Mouse (Mus musculus) liver, embryonic 12.5 days (tissue): ENCODE measurements around the gene Tom1l2. TPM values are rescaled to one million over a fixed set of nuclear protein-coding genes. Genes with fewer than 3 reads are reported as not detected.
A peak's percentile ranks its signal among the peaks of the same experiment; 100 is the strongest.

ENCODE experiments used
- ATAC-seq: fragments of 200-750 bp; cut with Nextera tagmentation; 2 replicates; pipeline ENCODE4 v1.8.0; 2017; ENCODE audit warnings: moderate number of reproducible peaks, mild to moderate bottlenecking, moderate library complexity
- H3K27ac ChIP-seq: fragments of 300-500 bp; sonication (generic); 2 replicates; pipeline ENCODE4 v1.5.1; 2016; ENCODE audit warnings: mild to moderate bottlenecking
- H3K27me3 ChIP-seq: fragments of 300-500 bp; sonication (generic); replicated peaks from 2 replicates; pipeline ENCODE4 v1.6.1; 2016; ENCODE audit warnings: mild to moderate bottlenecking, moderate library complexity
- H3K36me3 ChIP-seq: fragments of 300-500 bp; sonication (generic); 2 replicates; pipeline ENCODE4 v1.6.1; 2016; ENCODE audit warnings: mild to moderate bottlenecking, moderate library complexity
- H3K4me1 ChIP-seq: fragments of 300-500 bp; sonication (generic); 2 replicates; pipeline ENCODE4 v1.6.1; 2016
- H3K4me2 ChIP-seq: fragments of 300-500 bp; sonication (generic); 2 replicates; pipeline ENCODE4 v1.6.1; 2016; ENCODE audit warnings: mild to moderate bottlenecking, moderate library complexity
- H3K4me3 ChIP-seq: fragments of 300-500 bp; sonication (generic); 2 replicates; pipeline ENCODE4 v1.5.1; 2016; ENCODE audit warnings: mild to moderate bottlenecking, moderate library complexity
- H3K9ac ChIP-seq: fragments of 300-500 bp; sonication (generic); 2 replicates; pipeline ENCODE4 v1.6.1; 2016; ENCODE audit warnings: mild to moderate bottlenecking, moderate library complexity
- H3K9me3 ChIP-seq: fragments of 300-500 bp; sonication (generic); replicated peaks from 2 replicates; pipeline ENCODE4 v1.6.1; 2016; ENCODE audit warnings: mild to moderate bottlenecking, moderate library complexity
- WGBS: fragments of 180-500 bp; shearing (Covaris S2); methylation state at CpG from one replicate; pipeline ENCODE4 v1.1.7; 2016; ENCODE audit not compliant: insufficient replicate concordance; 5-methylcytosine and 5-hydroxymethylcytosine counted together
- polyA plus RNA-seq: library from polyadenylated mRNA; unstranded; fragments of >200 nt; fragmentation: Nextera tagmentation; extraction: Ambion mirVana; gene quantifications from 2 replicates; pipeline ENCODE4 v1.2.1, GENCODE M21; 2016

Gene Tom1l2
- polyA plus RNA-seq, 1 experiment from 2014 or later, result 9.6 TPM

- Histone ChIP-seq H3K27me3 (no peaks in the 10 kb centered on the region), H3K4me3 (peak within 1 kb of the TSS; percentile 58), H3K4me2 (peak within 1 kb of the TSS; percentile 87), H3K4me1 (peaks cover 68% of the 10 kb centered on the region), H3K9ac (peak within 1 kb of the TSS; percentile 63), H3K9me3 (no peaks in the 10 kb centered on the region), H3K36me3 (peaks cover 13% of the 10 kb centered on the region), H3K27ac (peak within 1 kb of the TSS; percentile 91)
- 2% methylated on average over 46 of the region's 46 CpGs for WGBS
- peak; percentile 77 for ATAC-seq
Measured at GRCm38 (mm10) chr11:60222469-60223236, 130.1 kb downstream of the Tom1l2 start, which contains the start of gene Srebf1. Srebf1 (minus strand) TSS chr11:60222581.

- Histone ChIP-seq H3K27me3 (no peaks in the 10 kb centered on the region), H3K4me1 (peaks cover 73% of the 10 kb centered on the region), H3K4me2 (peak overlapping the region; percentile 87), H3K36me3 (peaks cover 19% of the 10 kb centered on the region), H3K27ac (peak overlapping the region; percentile 91), H3K4me3 (peak overlapping the region; percentile 58), H3K9ac (peak overlapping the region; percentile 63), H3K9me3 (no peaks in the 10 kb centered on the region)
- no peak for ATAC-seq
- 42% methylated on average over 3 of the region's 3 CpGs for WGBS
Measured at GRCm38 (mm10) chr11:60222085-60222468, 130.6 kb downstream of the Tom1l2 start.

DNA sequence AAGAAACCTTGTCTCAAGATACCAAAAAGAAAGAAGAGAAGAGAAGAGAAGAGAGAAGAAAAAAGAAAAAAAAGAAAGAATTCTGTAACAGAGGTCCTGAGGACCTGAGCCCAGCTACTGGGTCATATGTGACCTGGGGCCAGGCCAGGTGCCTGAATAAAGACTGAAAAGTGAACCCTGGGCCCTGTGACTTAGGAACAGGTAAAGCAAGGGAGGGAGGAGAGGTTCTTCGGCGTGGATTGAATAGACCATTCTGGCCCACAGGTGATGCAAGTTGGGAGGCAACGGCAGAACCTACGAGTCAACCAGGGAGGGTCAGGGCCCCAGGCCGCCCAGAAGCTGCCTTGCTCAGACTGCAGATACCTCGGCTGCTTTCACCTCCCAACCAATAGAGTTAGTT is 131.3 kb downstream of the Tom1l2 start:
- Histone ChIP-seq H3K27ac (peak overlapping the region; percentile 91), H3K4me3 (0 out of 2 replicates have a peak overlapping the region, but pooled peaks have one; percentile 58), H3K9me3 (no peaks in the 10 kb centered on the region), H3K27me3 (no peaks in the 10 kb centered on the region), H3K9ac (peak overlapping the region; percentile 29; the same call in 1 of the 2 replicates), H3K4me1 (peaks cover 80% of the 10 kb centered on the region), H3K4me2 (peak overlapping the region; percentile 87), H3K36me3 (peaks cover 26% of the 10 kb centered on the region)
- no peak for ATAC-seq
- WGBS, result 75% methylated on average over 6 of the region's 6 CpGs

DNA sequence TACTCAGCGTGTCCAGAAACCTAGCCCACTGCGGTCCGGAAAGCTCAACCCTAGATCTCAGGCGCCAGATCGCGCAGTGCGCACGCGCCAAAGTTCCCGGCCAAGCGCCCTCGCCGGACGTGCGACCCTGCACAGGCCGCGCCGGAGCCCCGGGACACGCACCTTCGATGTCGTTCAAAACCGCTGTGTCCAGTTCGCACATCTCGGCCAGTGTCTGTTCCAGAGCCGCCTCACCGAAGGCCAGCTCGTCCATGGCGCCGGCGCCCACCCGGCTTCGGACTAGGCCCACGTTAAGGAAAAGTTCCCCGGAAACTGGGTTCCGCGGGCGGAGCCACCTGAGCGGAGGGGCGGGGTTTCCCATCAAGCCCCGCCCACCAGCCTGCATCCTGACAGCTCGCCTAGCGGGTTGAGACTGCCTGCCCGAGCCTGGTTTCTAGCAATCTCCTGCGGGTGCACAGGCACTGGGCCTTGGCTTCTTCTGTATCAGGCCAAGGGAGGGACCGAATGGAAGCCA is 132.4 kb downstream of the Tom1l2 start:
- ATAC-seq, result peak; percentile 74
- under 1% methylated on average over 46 of the region's 46 CpGs for WGBS
- Histone ChIP-seq H3K4me1 (peaks cover 91% of the 10 kb centered on the region), H3K4me3 (peak overlapping the region; percentile 72), H3K4me2 (peak overlapping the region; percentile 87), H3K9me3 (no peaks in the 10 kb centered on the region), H3K9ac (peak overlapping the region; percentile 81), H3K27me3 (no peaks in the 10 kb centered on the region), H3K36me3 (peaks cover 36% of the 10 kb centered on the region), H3K27ac (peak overlapping the region; percentile 91)

DNA sequence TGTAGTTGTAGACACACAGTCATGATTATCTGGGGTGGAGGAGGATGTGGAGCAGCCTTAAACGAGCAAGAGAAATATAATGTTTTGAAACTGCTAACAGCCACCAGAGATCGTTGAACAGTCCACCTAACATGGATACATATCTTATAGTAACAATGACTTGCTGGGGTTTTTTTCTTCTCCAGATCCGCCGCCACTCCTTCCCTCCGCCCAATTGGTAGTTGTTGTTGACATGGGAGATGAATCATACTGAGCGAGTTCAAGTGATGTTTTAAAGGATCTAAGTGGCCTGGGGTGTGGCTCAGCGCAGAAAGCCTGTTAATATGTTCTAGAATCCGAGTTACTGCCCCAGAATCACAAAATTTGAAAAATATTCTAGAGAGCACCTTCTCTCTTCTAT is 133.1 kb downstream of the Tom1l2 start:
- WGBS, result 14% methylated on average over 8 of the region's 8 CpGs
- peak overlapping the region; percentile 81 for H3K9ac ChIP-seq
- H3K4me2 ChIP-seq, result peak overlapping the region; percentile 87
- no peak for ATAC-seq
- no peaks in the 10 kb centered on the region for H3K27me3 ChIP-seq
- no peaks in the 10 kb centered on the region for H3K9me3 ChIP-seq
- H3K27ac ChIP-seq, result peak overlapping the region; percentile 91
- peaks cover 40% of the 10 kb centered on the region for H3K36me3 ChIP-seq
- H3K4me1 ChIP-seq, result peaks cover 91% of the 10 kb centered on the region
- H3K4me3 ChIP-seq, result peak overlapping the region; percentile 72

DNA sequence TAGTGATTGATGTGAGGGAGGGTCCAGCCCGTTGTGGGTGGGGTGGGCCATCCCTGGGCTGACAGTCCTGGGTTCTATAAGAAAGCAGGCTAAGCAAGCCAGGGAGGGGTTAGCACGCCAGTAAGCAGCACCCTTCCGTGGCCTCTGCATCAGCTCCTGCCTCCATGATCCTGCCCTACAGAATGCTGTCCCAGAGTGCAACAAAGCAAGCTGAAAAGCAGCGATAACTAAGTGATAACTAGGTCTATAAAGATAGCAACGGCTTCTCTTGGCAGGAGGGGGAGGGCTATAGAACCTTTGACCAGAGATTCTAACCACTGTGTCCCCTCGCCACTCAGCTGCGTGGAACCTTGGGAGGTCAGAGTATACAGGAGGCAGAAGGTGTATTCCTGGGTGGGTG is 135.2 kb downstream of the Tom1l2 start:
- peaks cover 92% of the 10 kb centered on the region for H3K4me1 ChIP-seq
- peak; percentile 59; the same call in 1 of the 2 replicates for ATAC-seq
- 38% methylated on average over 7 of the region's 7 CpGs for WGBS

DNA sequence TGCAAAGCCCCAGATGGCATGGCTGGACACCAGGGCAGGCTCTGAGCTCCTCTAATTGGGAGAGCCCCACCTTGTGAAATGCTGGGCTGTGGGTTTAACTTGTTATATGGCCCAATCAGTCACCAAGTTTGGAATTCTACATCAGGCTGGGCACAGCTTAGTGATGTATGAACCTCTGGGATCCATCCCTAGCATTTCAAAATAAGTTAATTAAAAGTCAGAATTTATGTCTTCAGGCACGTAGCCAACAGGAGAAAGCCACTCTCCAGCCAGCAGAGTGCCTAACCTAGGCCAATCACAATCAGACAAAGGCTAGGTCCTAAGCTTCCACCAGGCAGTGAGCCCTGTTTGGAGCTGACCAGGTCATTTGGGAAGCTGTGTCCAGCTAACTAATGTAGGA is 136.0 kb downstream of the Tom1l2 start:
- Histone ChIP-seq H3K9ac (peak overlapping the region; percentile 52), H3K9me3 (no peaks in the 10 kb centered on the region)

More for the DNA sequence above, 135.2 kb downstream of the Tom1l2 start:
- H3K27ac ChIP-seq, result peak overlapping the region; percentile 91
- H3K9me3 ChIP-seq, result no peaks in the 10 kb centered on the region
- no peaks in the 10 kb centered on the region for H3K27me3 ChIP-seq
- peak overlapping the region; percentile 87 for H3K4me2 ChIP-seq
- peak overlapping the region; percentile 52 for H3K9ac ChIP-seq
- 0 out of 2 replicates have a peak overlapping the region, but pooled peaks have one; percentile 3 for H3K4me3 ChIP-seq
- peaks cover 55% of the 10 kb centered on the region for H3K36me3 ChIP-seq

GRCm38 (mm10) chr11:60213266-60213665 is 139.4 kb downstream of the Tom1l2 start:
- Histone ChIP-seq H3K27ac (peak overlapping the region; percentile 89), H3K4me3 (no peak overlapping the region), H3K4me2 (peak overlapping the region; percentile 2; the same call in 1 of the 2 replicates), H3K36me3 (peaks cover 53% of the 10 kb centered on the region), H3K9me3 (no peaks in the 10 kb centered on the region), H3K4me1 (peaks cover 94% of the 10 kb centered on the region), H3K27me3 (no peaks in the 10 kb centered on the region), H3K9ac (peak overlapping the region; percentile 17; the same call in 1 of the 2 replicates)
- 74% methylated on average over 6 of the region's 6 CpGs for WGBS
- ATAC-seq, result no peak

More for the DNA sequence above, 136.0 kb downstream of the Tom1l2 start:
- WGBS, result 85% methylated on average over 1 of the region's 1 CpGs
- Histone ChIP-seq H3K4me3 (0 out of 2 replicates have a peak overlapping the region, but pooled peaks have one; percentile 3), H3K36me3 (peaks cover 58% of the 10 kb centered on the region), H3K27ac (peak overlapping the region; percentile 91), H3K27me3 (no peaks in the 10 kb centered on the region), H3K4me1 (peaks cover 92% of the 10 kb centered on the region), H3K4me2 (peak overlapping the region; percentile 87)
- ATAC-seq, result no peak

DNA sequence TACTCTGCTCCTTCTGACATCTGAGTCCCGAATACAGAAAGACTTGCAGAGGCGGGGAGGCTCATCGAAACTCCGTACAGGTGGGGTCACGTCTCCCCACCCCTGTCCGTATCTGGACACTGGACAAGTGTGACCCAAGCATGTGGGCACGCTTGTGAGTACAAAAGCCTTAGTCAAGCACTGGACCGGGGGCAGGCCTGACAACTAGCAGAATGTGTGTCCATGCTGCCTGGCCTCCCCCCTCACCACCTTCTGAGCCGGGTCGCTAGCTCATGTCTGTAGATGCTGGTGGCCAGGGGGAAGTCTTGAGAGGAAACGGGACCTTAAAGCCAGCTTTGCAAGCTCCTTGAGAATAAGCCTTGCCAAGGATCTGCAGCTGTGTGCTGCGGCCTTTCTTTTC is 140.9 kb downstream of the Tom1l2 start:
- WGBS, result 74% methylated on average over 12 of the region's 12 CpGs
- peak overlapping the region; percentile 89 for H3K27ac ChIP-seq
- H3K4me1 ChIP-seq, result peaks cover 94% of the 10 kb centered on the region
- no peak for ATAC-seq
- H3K36me3 ChIP-seq, result peaks cover 53% of the 10 kb centered on the region
- no peaks in the 10 kb centered on the region for H3K27me3 ChIP-seq
- H3K4me3 ChIP-seq, result no peak overlapping the region
- H3K9me3 ChIP-seq, result no peaks in the 10 kb centered on the region
- peak overlapping the region; percentile 96; the same call in 1 of the 2 replicates for H3K4me2 ChIP-seq
- H3K9ac ChIP-seq, result peak overlapping the region; percentile 79

DNA sequence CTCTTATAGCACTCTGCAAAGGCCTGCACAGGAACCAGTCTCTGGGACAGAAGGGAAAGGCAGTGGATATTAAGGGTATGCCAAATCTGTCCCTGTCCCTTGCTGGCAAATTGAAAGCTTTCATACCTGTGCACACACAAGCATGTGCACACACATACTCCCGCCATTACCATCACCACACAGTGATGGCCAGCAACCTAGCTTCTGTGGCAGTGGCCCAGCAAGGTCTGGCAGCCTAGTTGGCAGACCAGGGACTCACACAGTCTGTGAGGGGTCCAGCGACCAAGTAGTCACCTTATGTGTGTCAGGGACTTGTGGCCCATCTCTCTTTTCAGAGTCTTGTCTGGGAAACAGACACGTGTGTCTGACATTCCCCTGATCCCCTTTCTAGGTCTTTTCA is 141.6 kb downstream of the Tom1l2 start:
- peaks cover 94% of the 10 kb centered on the region for H3K4me1 ChIP-seq
- H3K4me3 ChIP-seq, result peak overlapping the region; percentile 66
- H3K4me2 ChIP-seq, result peak overlapping the region; percentile 96
- no peaks in the 10 kb centered on the region for H3K27me3 ChIP-seq
- H3K9me3 ChIP-seq, result no peaks in the 10 kb centered on the region
- ATAC-seq, result no peak
- 46% methylated on average over 3 of the region's 3 CpGs for WGBS
- H3K27ac ChIP-seq, result peak overlapping the region; percentile 89
- H3K9ac ChIP-seq, result peak overlapping the region; percentile 79
- H3K36me3 ChIP-seq, result peaks cover 53% of the 10 kb centered on the region

GRCm38 (mm10) chr11:60210305-60210724 is 142.4 kb downstream of the Tom1l2 start:
- H3K9me3 ChIP-seq, result no peaks in the 10 kb centered on the region
- H3K9ac ChIP-seq, result peak overlapping the region; percentile 79
- peak overlapping the region; percentile 89 for H3K27ac ChIP-seq
- 2% methylated on average over 47 of the region's 47 CpGs for WGBS
- H3K4me3 ChIP-seq, result peak overlapping the region; percentile 66
- ATAC-seq, result peak; percentile 91
- no peaks in the 10 kb centered on the region for H3K27me3 ChIP-seq
- H3K4me2 ChIP-seq, result peak overlapping the region; percentile 96
- peaks cover 94% of the 10 kb centered on the region for H3K4me1 ChIP-seq
- H3K36me3 ChIP-seq, result peaks cover 53% of the 10 kb centered on the region

- Histone ChIP-seq H3K27me3 (no peaks in the 10 kb centered on the region), H3K4me2 (peak overlapping the region; percentile 96), H3K4me3 (peak overlapping the region; percentile 66), H3K4me1 (peaks cover 95% of the 10 kb centered on the region), H3K36me3 (peaks cover 57% of the 10 kb centered on the region), H3K9ac (peak overlapping the region; percentile 79), H3K9me3 (no peaks in the 10 kb centered on the region), H3K27ac (peak overlapping the region; percentile 84)
- ATAC-seq, result no peak
- WGBS, result 5% methylated on average over 2 of the region's 2 CpGs
Measured at GRCm38 (mm10) chr11:60209933-60210249, 142.8 kb downstream of the Tom1l2 start.
